Mouse (Mus musculus): ENCODE measurements around the gene Sap30bp. TPM values are rescaled to one million over a fixed set of nuclear protein-coding genes. Genes with fewer than 3 reads are reported as not detected.

Gene Sap30bp
- polyA plus RNA-seq, 1 experiment: 69.8 TPM

GRCm38 (mm10) chr11:115906521-115906920, 26.6 kb upstream of the Sap30bp start:
- DNase-seq (ENCODE audit: low read depth): no peak
- TF ChIP-seq POLR2A (IDR thresholded peaks at IDR 0.05; ENCODE audit: borderline replicate concordance, extremely low read depth, insufficient read depth, insufficient read length, poor library complexity, severe bottlenecking) (no peak), CTCF (IDR thresholded peaks at IDR 0.05; ENCODE audit: borderline replicate concordance, extremely low read depth, insufficient read depth, insufficient read length) (no peak)

- DNase-seq (ENCODE audit: low read depth): no peak
- no peak for TF ChIP-seq CTCF (IDR thresholded peaks at IDR 0.05; ENCODE audit: borderline replicate concordance, extremely low read depth, insufficient read depth, insufficient read length)
- TF ChIP-seq POLR2A (IDR thresholded peaks at IDR 0.05; ENCODE audit: borderline replicate concordance, extremely low read depth, insufficient read depth, insufficient read length, poor library complexity, severe bottlenecking): no peak
Observed at GRCm38 (mm10) chr11:115911134-115911561, 21.9 kb upstream of the Sap30bp start.

DNA sequence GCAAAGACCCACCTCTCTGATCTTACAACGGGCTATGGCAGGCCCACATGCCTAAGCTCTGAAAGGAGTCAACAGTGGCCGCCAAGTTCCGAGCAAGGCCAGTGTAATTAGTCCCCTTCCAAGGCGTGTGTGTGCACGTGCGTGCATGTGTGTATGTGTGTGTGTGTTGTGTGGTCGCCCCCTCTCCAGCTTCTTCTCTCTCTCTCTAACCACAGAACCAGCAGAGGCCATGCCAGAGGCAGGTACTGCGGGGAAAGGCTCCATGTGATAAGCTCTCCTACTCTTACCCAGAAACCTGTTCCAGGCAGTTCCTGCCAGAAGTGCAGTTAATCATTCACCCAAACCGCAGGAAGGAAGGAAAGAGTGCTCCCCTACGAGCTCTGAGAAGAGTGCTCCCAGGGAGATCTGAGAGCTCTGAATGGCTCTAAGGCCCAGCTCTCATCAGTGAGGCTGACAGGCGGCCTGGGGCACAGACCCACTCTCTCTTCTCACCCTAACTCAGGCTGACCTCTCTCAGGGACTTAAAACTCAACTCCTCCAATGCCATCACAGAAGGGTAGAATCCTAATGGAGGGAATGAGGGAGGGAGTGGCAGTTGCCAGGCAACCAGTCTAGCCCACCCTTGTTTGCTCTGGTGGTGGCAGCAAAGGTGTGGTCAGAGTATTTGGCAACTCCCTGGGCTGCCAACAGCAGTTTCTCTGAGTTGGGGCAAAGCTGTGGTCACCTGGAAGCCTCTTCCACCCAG, 21.3 kb upstream of the Sap30bp start, which contains the start of gene Smim6:
Smim6 (plus strand) TSS at position 386 of the 745 bp plus-strand sequence.
- no peak for DNase-seq (ENCODE audit: low read depth)
- TF ChIP-seq CTCF (IDR thresholded peaks at IDR 0.05; ENCODE audit: borderline replicate concordance, extremely low read depth, insufficient read depth, insufficient read length) (no peak), POLR2A (IDR thresholded peaks at IDR 0.05; ENCODE audit: borderline replicate concordance, extremely low read depth, insufficient read depth, insufficient read length, poor library complexity, severe bottlenecking) (no peak)

DNA sequence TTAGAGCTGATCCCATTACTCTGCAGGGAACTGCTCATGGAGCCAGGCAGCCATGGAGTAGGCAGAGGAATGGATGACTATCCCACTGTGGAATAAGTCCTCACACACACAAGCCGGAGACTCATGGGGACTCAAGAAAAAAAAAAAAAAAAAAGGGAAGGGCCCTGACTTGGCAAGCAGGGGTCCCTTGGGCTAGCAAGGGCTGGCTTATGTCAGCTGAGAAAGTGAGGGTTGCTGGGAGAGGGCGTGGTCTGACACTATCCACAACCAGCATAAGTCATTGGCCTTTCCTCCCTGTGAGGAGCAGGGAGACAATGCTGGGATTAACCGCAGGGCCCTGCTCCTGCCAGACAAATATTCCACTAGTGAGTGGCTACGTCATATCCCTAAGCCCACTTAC, 16.5 kb upstream of the Sap30bp start:
- DNase-seq (ENCODE audit: low read depth): no peak
- no peak for TF ChIP-seq POLR2A (IDR thresholded peaks at IDR 0.05; ENCODE audit: borderline replicate concordance, extremely low read depth, insufficient read depth, insufficient read length, poor library complexity, severe bottlenecking)
- TF ChIP-seq CTCF (IDR thresholded peaks at IDR 0.05; ENCODE audit: borderline replicate concordance, extremely low read depth, insufficient read depth, insufficient read length): no peak

DNA sequence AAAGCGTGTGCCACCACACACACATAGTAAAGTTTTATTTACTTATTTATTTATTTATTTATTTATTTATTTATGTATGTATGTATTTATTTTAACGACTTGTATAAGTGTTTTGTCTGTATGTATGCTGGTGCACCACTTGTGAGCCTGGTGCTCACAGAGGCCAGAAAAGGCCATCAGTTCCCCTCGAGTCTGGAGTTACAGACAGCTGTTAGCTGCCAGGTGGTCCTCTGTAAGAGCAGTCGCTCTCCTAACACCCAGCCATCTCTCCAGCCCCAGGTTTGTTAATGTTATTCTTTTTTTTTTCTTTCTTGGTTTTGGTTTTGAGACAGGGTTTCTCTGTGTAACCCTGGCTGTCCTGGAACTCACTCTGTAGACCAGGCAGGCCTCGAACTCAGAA, 14.4 kb upstream of the Sap30bp start:
- no peak for DNase-seq (ENCODE audit: low read depth)
- TF ChIP-seq POLR2A (IDR thresholded peaks at IDR 0.05; ENCODE audit: borderline replicate concordance, extremely low read depth, insufficient read depth, insufficient read length, poor library complexity, severe bottlenecking) (no peak), CTCF (IDR thresholded peaks at IDR 0.05; ENCODE audit: borderline replicate concordance, extremely low read depth, insufficient read depth, insufficient read length) (no peak)

- no peak for TF ChIP-seq POLR2A (IDR thresholded peaks at IDR 0.05; ENCODE audit: borderline replicate concordance, extremely low read depth, insufficient read depth, insufficient read length, poor library complexity, severe bottlenecking)
- no peak for TF ChIP-seq CTCF (IDR thresholded peaks at IDR 0.05; ENCODE audit: borderline replicate concordance, extremely low read depth, insufficient read depth, insufficient read length)
- no peak for DNase-seq (ENCODE audit: low read depth)
Observed at GRCm38 (mm10) chr11:115919073-115919472, 14.0 kb upstream of the Sap30bp start.

DNA sequence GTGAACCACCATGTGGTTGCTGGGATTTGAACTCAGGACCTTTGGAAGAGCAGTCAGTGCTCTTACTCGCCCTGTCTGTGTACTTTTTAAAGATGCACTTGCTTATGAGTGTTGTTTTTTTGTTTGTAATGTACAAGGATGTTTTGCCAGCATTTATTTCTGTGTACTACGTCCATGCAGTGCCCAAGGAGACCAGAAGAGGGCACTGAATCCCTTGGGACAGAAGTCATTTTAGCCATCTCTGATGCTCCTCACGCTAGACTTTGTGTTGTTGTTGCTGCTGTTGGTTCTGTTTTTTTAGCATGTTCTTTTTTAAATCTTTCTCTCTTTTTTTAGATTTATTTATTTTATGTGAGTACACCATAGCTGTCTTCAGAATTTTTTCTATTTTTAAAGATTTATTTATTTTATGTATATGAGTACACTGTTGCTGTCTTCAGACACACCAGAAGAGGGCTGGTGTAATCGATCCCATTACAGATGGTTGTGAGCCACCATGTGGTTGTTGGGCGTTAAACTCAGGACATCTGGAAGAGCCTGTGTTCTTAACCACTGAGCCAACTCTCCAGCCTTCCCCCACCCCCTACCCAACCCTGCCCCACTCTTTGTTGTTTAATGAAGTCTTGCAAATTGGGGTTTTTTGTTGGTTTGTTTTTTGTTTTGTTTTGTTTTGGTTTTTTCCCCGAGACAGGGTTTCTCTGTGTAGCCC, 12.8 kb upstream of the Sap30bp start:
- TF ChIP-seq CTCF (IDR thresholded peaks at IDR 0.05; ENCODE audit: borderline replicate concordance, extremely low read depth, insufficient read depth, insufficient read length) (peak; percentile 63; the same call in 1 of the 2 replicates), POLR2A (IDR thresholded peaks at IDR 0.05; ENCODE audit: borderline replicate concordance, extremely low read depth, insufficient read depth, insufficient read length, poor library complexity, severe bottlenecking) (no peak)
- DNase-seq (ENCODE audit: low read depth): peak; percentile 65

- TF ChIP-seq POLR2A (IDR thresholded peaks at IDR 0.05; ENCODE audit: borderline replicate concordance, extremely low read depth, insufficient read depth, insufficient read length, poor library complexity, severe bottlenecking) (no peak), CTCF (IDR thresholded peaks at IDR 0.05; ENCODE audit: borderline replicate concordance, extremely low read depth, insufficient read depth, insufficient read length) (no peak)
- DNase-seq (ENCODE audit: low read depth): no peak
Observed at GRCm38 (mm10) chr11:115921986-115922385, 11.1 kb upstream of the Sap30bp start.

DNA sequence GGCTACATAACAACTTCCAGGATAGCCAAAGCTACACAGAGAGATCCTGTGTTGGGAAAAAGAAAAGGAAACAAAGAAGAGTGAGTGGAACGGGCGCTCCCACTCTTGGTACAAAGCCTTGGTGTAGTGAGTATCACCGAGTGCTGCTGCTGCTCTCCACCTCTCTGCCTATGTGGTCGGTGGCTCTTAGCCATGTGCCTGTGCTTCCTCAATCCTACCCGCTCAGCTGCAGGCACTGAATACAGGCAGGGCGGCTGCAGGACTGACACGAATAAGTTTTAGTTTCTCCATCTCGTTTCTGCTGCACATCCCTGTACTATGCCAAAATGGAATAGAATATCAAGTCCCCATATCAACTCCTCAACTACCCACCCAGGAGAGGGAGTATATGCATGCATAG, 4.1 kb upstream of the Sap30bp start:
- TF ChIP-seq CTCF (IDR thresholded peaks at IDR 0.05; ENCODE audit: borderline replicate concordance, extremely low read depth, insufficient read depth, insufficient read length): no peak
- TF ChIP-seq POLR2A (IDR thresholded peaks at IDR 0.05; ENCODE audit: borderline replicate concordance, extremely low read depth, insufficient read depth, insufficient read length, poor library complexity, severe bottlenecking): no peak
- DNase-seq (ENCODE audit: low read depth): no peak

- DNase-seq (ENCODE audit: low read depth): no peak
- TF ChIP-seq CTCF (IDR thresholded peaks at IDR 0.05; ENCODE audit: borderline replicate concordance, extremely low read depth, insufficient read depth, insufficient read length) (no peak), POLR2A (IDR thresholded peaks at IDR 0.05; ENCODE audit: borderline replicate concordance, extremely low read depth, insufficient read depth, insufficient read length, poor library complexity, severe bottlenecking) (no peak)
Observed at GRCm38 (mm10) chr11:115929818-115930217, 3.3 kb upstream of the Sap30bp start.

GRCm38 (mm10) chr11:115931235-115931634, 1.8 kb upstream of the Sap30bp start:
- no peak for DNase-seq (ENCODE audit: low read depth)
- TF ChIP-seq CTCF (IDR thresholded peaks at IDR 0.05; ENCODE audit: borderline replicate concordance, extremely low read depth, insufficient read depth, insufficient read length) (no peak), POLR2A (IDR thresholded peaks at IDR 0.05; ENCODE audit: borderline replicate concordance, extremely low read depth, insufficient read depth, insufficient read length, poor library complexity, severe bottlenecking) (no peak)
